Mouse (Mus musculus) adrenal gland, adult 8-10 months (tissue): ENCODE data around the gene Lce1l. TPM values are rescaled to one million over a fixed set of nuclear protein-coding genes. Genes with fewer than 3 reads are reported as not detected.
"Not testable (repeated sequence)": the region's sequence is repeated elsewhere in the genome, so short reads cannot be mapped to it uniquely, and the experiment has no call there.

ENCODE experiments used
- DNase-seq: peaks from one replicate; pipeline ENCODE4 v3.0.0; 2022
- total RNA-seq, 4 experiments: library from RNA; stranded (reverse); gene quantifications; 2 replicates each; pipeline ENCODE4 v1.2.4; 2022

Gene Lce1l
- total RNA-seq: not detected

GRCm38 (mm10) chr3:92851186-92851585 lies at the start of gene Lce1l:
TSS of gene Lce1l (minus strand) at chr3:92851286.
- DNase-seq: no peak

- no peak for DNase-seq
Measured at GRCm38 (mm10) chr3:92894489-92894888, 43.4 kb upstream of the Lce1l start.

GRCm38 (mm10) chr3:92894063-92894462 lies 43.0 kb upstream of the Lce1l start:
- DNase-seq: no peak

GRCm38 (mm10) chr3:92874180-92874579 lies 23.1 kb upstream of the Lce1l start:
- no peak for DNase-seq

GRCm38 (mm10) chr3:92870116-92870515 lies 19.0 kb upstream of the Lce1l start, which contains the start of gene 2310050C09Rik:
TSS of gene 2310050C09Rik (minus strand) at chr3:92870216.
- DNase-seq: no peak

GRCm38 (mm10) chr3:92827108-92827507 lies 24.0 kb downstream of the Lce1l start, which contains the start of gene Kprp:
TSS of gene Kprp (minus strand) at chr3:92827247.
- no peak for DNase-seq

GRCm38 (mm10) chr3:92825808-92826207 lies 25.3 kb downstream of the Lce1l start:
- no peak for DNase-seq

GRCm38 (mm10) chr3:92816036-92816435 lies 35.0 kb downstream of the Lce1l start:
- not testable (repeated sequence) for DNase-seq

GRCm38 (mm10) chr3:92815581-92815980 lies 35.5 kb downstream of the Lce1l start:
- no peak for DNase-seq

GRCm38 (mm10) chr3:92807791-92808190 lies 43.3 kb downstream of the Lce1l start, which contains the start of gene Lce1k:
TSS of gene Lce1k (minus strand) at chr3:92807891.
- DNase-seq: no peak

Other genes starting within 250 kb of the Lce1l start
- gene 2210017I01Rik, start 243.8 kb downstream of the Lce1l start, total RNA-seq: not detected
- gene Lce6a, start 229.6 kb downstream of the Lce1l start, total RNA-seq: not detected
- not detected for gene Lce1a1, start 203.0 kb downstream of the Lce1l start, total RNA-seq
- not detected for gene Lce1b, start 194.4 kb downstream of the Lce1l start, total RNA-seq
- gene Lce1a2, start 181.0 kb downstream of the Lce1l start, total RNA-seq: not detected
- gene Lce1c, start 172.0 kb downstream of the Lce1l start, total RNA-seq: not detected
- gene Lce1d, start 164.1 kb downstream of the Lce1l start, total RNA-seq: not detected
- not detected for gene Lce1e, start 142.2 kb downstream of the Lce1l start, total RNA-seq
- not detected for gene Lce1f, start 130.9 kb downstream of the Lce1l start, total RNA-seq
- gene Gm38119, start 112.2 kb downstream of the Lce1l start, total RNA-seq: not detected
- gene Lce1g, start 98.9 kb downstream of the Lce1l start, total RNA-seq: not detected
- gene Lce1h, start 86.2 kb downstream of the Lce1l start, total RNA-seq: not detected
- not detected for gene Lce1i, start 72.4 kb downstream of the Lce1l start, total RNA-seq
- not detected for gene Lce1j, start 60.8 kb downstream of the Lce1l start, total RNA-seq
- gene Lce1k, start 43.4 kb downstream of the Lce1l start, total RNA-seq: not detected
- not detected for gene Kprp, start 24.0 kb downstream of the Lce1l start, total RNA-seq
- gene 2310050C09Rik, start 18.9 kb upstream of the Lce1l start, total RNA-seq: not detected
- not detected for gene Lce3a, start 74.9 kb upstream of the Lce1l start, total RNA-seq
- gene Lce3b, start 81.7 kb upstream of the Lce1l start, total RNA-seq: not detected
- gene Lce3c, start 93.2 kb upstream of the Lce1l start, total RNA-seq: not detected
- gene Lce3d, start 106.1 kb upstream of the Lce1l start, total RNA-seq: not detected
- gene Lce3e, start 115.8 kb upstream of the Lce1l start, total RNA-seq: not detected
- gene Lce3f, start 140.9 kb upstream of the Lce1l start, total RNA-seq: not detected
- not detected for gene Crct1, start 164.4 kb upstream of the Lce1l start, total RNA-seq
- not detected for gene Lce1m, start 167.8 kb upstream of the Lce1l start, total RNA-seq
- not detected for gene Gm4858, start 217.5 kb upstream of the Lce1l start, total RNA-seq